Mouse (Mus musculus): ENCODE data around the gene Ubxn4.
"Not testable (repeated sequence)": the region's sequence is repeated elsewhere in the genome, so short reads cannot be mapped to it uniquely, and the experiment has no call there.

Gene Ubxn4

GRCm38 (mm10) chr1:128243627-128243995, at the start of gene Ubxn4:
Ubxn4 (plus strand) TSS chr1:128243964.
- no peak for DNase-seq

- no peak for DNase-seq
Measured at GRCm38 (mm10) chr1:128194011-128194410, 49.8 kb upstream of the Ubxn4 start.

- no peak for DNase-seq
Measured at GRCm38 (mm10) chr1:128197353-128197752, 46.4 kb upstream of the Ubxn4 start.

GRCm38 (mm10) chr1:128213261-128213660, 30.5 kb upstream of the Ubxn4 start:
- DNase-seq, result peak in 1 of 2 experiments; percentile 4

- DNase-seq, result no peak
Measured at GRCm38 (mm10) chr1:128221886-128222285, 21.9 kb upstream of the Ubxn4 start.

- DNase-seq, result peak; percentile 8 to 14
Measured at GRCm38 (mm10) chr1:128223304-128223703, 20.5 kb upstream of the Ubxn4 start.

GRCm38 (mm10) chr1:128235181-128235580, 8.6 kb upstream of the Ubxn4 start:
- DNase-seq, result no peak

- DNase-seq, result peak; percentile 97 to 99
Measured at GRCm38 (mm10) chr1:128243996-128244726, 397 bp downstream of the Ubxn4 start.

GRCm38 (mm10) chr1:128244727-128245355, 1.1 kb downstream of the Ubxn4 start:
- DNase-seq, result no peak

GRCm38 (mm10) chr1:128267061-128267460, 23.3 kb downstream of the Ubxn4 start:
- not testable (repeated sequence) for DNase-seq

GRCm38 (mm10) chr1:128270731-128271130, 27.0 kb downstream of the Ubxn4 start:
- no peak for DNase-seq

- DNase-seq, result no peak
Measured at GRCm38 (mm10) chr1:128275908-128276307, 32.1 kb downstream of the Ubxn4 start.

GRCm38 (mm10) chr1:128278563-128278962, 34.8 kb downstream of the Ubxn4 start:
- DNase-seq, result no peak

- peak in 1 of 2 experiments; percentile 14 for DNase-seq
Measured at GRCm38 (mm10) chr1:128281753-128282152, 38.0 kb downstream of the Ubxn4 start.

GRCm38 (mm10) chr1:128282924-128283323, 39.2 kb downstream of the Ubxn4 start:
- DNase-seq, result no peak

- no peak for DNase-seq
Measured at GRCm38 (mm10) chr1:128284157-128284690, 40.5 kb downstream of the Ubxn4 start.

GRCm38 (mm10) chr1:128285136-128285535, 41.4 kb downstream of the Ubxn4 start:
- DNase-seq, result no peak

- DNase-seq, result no peak
Measured at GRCm38 (mm10) chr1:128290295-128290694, 46.5 kb downstream of the Ubxn4 start.

- no peak for DNase-seq
Measured at GRCm38 (mm10) chr1:128293524-128293923, 49.8 kb downstream of the Ubxn4 start.

- DNase-seq, result peak in 1 of 2 experiments; percentile 12
Measured at GRCm38 (mm10) chr1:128295296-128295695, 51.5 kb downstream of the Ubxn4 start.

GRCm38 (mm10) chr1:128295717-128296528, 52.2 kb downstream of the Ubxn4 start:
- DNase-seq, result peak; percentile 14 to 28

- DNase-seq, result peak; percentile 42 to 54
Measured at GRCm38 (mm10) chr1:128303900-128304299, 60.1 kb downstream of the Ubxn4 start.

- DNase-seq, result no peak
Measured at GRCm38 (mm10) chr1:128309043-128309442, 65.3 kb downstream of the Ubxn4 start.

Measured in kidney, postnatal 4 days (tissue).